Mouse (Mus musculus): ENCODE measurements around the gene Thada.

Thada gene

GRCm38 (mm10) chr17:84474312-84474711 is 8.3 kb upstream of the Thada start:
- no peak for DNase-seq

GRCm38 (mm10) chr17:84435012-84435411 is 31.0 kb downstream of the Thada start:
- DNase-seq = no peak

GRCm38 (mm10) chr17:84434233-84434632 is 31.8 kb downstream of the Thada start:
- no peak for DNase-seq

- DNase-seq = no peak
These were observed 34.0 kb downstream of the Thada start for GRCm38 (mm10) chr17:84431991-84432390.

- no peak for DNase-seq
These were observed 41.7 kb downstream of the Thada start for GRCm38 (mm10) chr17:84424258-84424657.

- DNase-seq = no peak
These were observed 43.1 kb downstream of the Thada start for GRCm38 (mm10) chr17:84422916-84423315.

- no peak for DNase-seq
These were observed 43.8 kb downstream of the Thada start for GRCm38 (mm10) chr17:84422001-84422785.

GRCm38 (mm10) chr17:84421042-84421441 is 45.0 kb downstream of the Thada start:
- peak; percentile 15 for DNase-seq

- no peak for DNase-seq
These were observed 45.7 kb downstream of the Thada start for GRCm38 (mm10) chr17:84420276-84420639.

- DNase-seq = peak; percentile 19
These were observed 46.4 kb downstream of the Thada start for GRCm38 (mm10) chr17:84419326-84420275.

GRCm38 (mm10) chr17:84415936-84416335 is 50.1 kb downstream of the Thada start:
- no peak for DNase-seq

- DNase-seq = no peak
These were observed 57.3 kb downstream of the Thada start for GRCm38 (mm10) chr17:84408731-84409130.

- DNase-seq = no peak
These were observed 60.4 kb downstream of the Thada start for GRCm38 (mm10) chr17:84405616-84406015.

GRCm38 (mm10) chr17:84401796-84402195 is 64.2 kb downstream of the Thada start:
- DNase-seq = no peak

GRCm38 (mm10) chr17:84399431-84399830 is 66.6 kb downstream of the Thada start:
- DNase-seq = no peak

- DNase-seq = no peak
These were observed 76.0 kb downstream of the Thada start for GRCm38 (mm10) chr17:84390026-84390425.

GRCm38 (mm10) chr17:84386176-84386575 is 79.8 kb downstream of the Thada start:
- DNase-seq = no peak

- no peak for DNase-seq
These were observed 80.3 kb downstream of the Thada start for GRCm38 (mm10) chr17:84385696-84386095.

- no peak for DNase-seq
These were observed 81.3 kb downstream of the Thada start for GRCm38 (mm10) chr17:84384661-84385060.

- DNase-seq = no peak
These were observed 85.7 kb downstream of the Thada start for GRCm38 (mm10) chr17:84380340-84380739.

- DNase-seq = no peak
These were observed 89.1 kb downstream of the Thada start for GRCm38 (mm10) chr17:84376882-84377281.

GRCm38 (mm10) chr17:84372411-84373045 is 93.5 kb downstream of the Thada start:
- DNase-seq = no peak

GRCm38 (mm10) chr17:84370385-84370784 is 95.6 kb downstream of the Thada start:
- DNase-seq = no peak

All from right cerebral cortex, postnatal 14 days (tissue).